Mouse (Mus musculus): Measurements from ENCODE around the gene Acvrl1.
"Not testable (repeated sequence)": the region's sequence is repeated elsewhere in the genome, so short reads cannot be mapped to it uniquely, and the experiment has no call there.

Gene Acvrl1

GRCm38 (mm10) chr15:101107906-101108671 lies 20.2 kb upstream of the Acvrl1 start:
- DNase-seq (ENCODE audit: low read depth, low spot score) = no peak

GRCm38 (mm10) chr15:101113176-101113575 lies 15.1 kb upstream of the Acvrl1 start:
- no peak for DNase-seq (ENCODE audit: low read depth, low spot score)

GRCm38 (mm10) chr15:101113778-101114177 lies 14.5 kb upstream of the Acvrl1 start:
- not testable (repeated sequence) for DNase-seq (ENCODE audit: low read depth, low spot score)

DNA sequence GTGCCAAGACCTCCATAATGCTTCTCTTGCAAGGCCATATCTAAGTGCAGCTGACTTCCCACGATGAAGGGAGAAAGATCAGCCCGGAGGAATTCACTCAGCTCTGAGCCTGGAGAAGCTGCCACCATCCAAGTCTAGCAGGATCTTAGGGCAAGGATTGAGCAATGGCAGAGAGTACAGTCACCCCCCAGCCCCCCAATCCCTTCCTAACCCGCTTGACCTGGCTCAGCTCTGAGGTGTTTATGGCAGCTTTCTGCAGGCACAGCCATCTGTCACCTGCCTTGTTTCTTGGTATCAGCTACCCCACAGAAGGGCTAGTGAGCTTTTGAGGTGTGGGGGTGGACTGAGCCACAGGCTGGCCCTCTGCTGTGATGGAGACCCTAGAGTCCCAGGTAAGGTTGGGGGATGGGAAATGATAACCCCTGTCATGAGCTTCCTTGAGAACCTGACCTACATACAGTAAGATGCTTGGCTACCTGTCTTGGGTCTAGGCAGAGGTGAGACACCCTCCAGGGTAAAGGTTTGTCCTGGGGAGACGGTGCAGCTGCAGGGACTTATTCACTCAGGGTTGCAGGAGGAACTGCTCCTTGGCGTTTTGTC lies 12.7 kb upstream of the Acvrl1 start, which contains the start of gene Ankrd33:
Gene Ankrd33 (plus strand): TSS at position 245 of the 600 bp plus-strand sequence.
- no peak for DNase-seq (ENCODE audit: low read depth, low spot score)

GRCm38 (mm10) chr15:101118399-101119125 lies 9.8 kb upstream of the Acvrl1 start:
- no peak for DNase-seq (ENCODE audit: low read depth, low spot score)

- no peak for DNase-seq (ENCODE audit: low read depth, low spot score)
Measured at GRCm38 (mm10) chr15:101121411-101122289, 6.7 kb upstream of the Acvrl1 start.

- no peak for DNase-seq (ENCODE audit: low read depth, low spot score)
Measured at GRCm38 (mm10) chr15:101122290-101122589, 6.1 kb upstream of the Acvrl1 start.

DNA sequence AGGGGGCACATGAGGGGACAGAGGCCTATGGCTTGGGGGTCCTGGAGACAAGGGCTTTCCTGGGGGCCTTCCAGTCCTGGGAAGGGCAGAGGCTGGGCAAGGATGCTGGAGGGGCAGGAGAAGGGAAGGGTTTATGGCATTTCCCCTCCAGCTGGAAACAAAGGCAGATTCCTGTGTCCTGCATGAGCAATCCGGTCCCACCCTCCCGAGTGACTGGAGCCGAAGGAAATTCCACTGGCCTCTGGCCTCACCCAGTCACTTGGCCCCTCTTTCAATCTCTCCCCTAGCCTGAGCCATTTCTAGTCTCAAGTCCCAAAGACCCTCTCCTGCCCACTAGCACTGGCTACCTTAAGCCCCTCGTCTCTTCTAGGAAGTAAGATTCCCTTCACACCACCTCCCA lies 5.1 kb upstream of the Acvrl1 start:
- no peak for DNase-seq (ENCODE audit: low read depth, low spot score)

- DNase-seq (ENCODE audit: low read depth, low spot score) = no peak
Measured at GRCm38 (mm10) chr15:101125561-101125960, 2.8 kb upstream of the Acvrl1 start.

- DNase-seq (ENCODE audit: low read depth, low spot score) = no peak
Measured at GRCm38 (mm10) chr15:101126876-101127544, 1.3 kb upstream of the Acvrl1 start.

DNA sequence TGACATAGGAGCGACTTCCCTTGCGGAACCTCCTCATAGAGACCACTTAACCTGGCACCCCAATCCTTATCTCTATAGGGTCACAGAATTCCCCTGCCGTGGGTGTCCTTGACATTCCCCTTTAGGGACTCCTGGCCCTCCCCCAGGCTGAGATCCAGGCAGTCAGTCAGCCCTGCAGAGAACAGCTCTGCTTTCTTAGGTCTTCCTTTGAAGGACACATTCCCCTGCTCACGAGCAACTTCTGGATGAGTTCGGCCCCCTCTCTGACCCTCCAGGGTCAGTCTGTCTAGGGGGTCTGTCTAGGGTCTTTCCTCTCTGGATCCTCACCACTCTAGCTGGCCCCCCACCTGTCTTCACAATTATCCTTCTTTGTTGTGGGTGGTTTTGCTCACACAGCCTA lies 1.1 kb downstream of the Acvrl1 start:
- no peak for DNase-seq (ENCODE audit: low read depth, low spot score)

- no peak for DNase-seq (ENCODE audit: low read depth, low spot score)
Measured at GRCm38 (mm10) chr15:101131498-101131897, 3.2 kb downstream of the Acvrl1 start.

DNA sequence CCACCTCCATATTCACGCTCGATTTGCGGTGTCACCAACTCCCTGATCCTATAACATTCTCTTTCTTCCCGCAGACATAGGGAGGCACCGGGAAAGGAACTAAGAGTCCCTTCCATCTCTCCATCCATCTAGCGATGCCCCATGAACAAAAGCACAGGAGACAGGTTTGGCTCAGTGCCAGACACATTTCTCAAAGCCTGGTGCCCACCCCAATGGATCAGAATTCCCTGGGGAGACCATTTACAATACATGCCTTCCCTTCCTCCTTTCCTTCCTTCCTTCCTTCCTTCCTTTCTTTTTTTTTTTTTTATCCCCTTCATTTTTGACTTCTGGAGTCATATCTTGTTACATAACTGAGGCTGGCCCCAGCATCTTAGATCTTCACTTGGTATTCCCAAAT lies 3.7 kb downstream of the Acvrl1 start:
- no peak for DNase-seq (ENCODE audit: low read depth, low spot score)

DNA sequence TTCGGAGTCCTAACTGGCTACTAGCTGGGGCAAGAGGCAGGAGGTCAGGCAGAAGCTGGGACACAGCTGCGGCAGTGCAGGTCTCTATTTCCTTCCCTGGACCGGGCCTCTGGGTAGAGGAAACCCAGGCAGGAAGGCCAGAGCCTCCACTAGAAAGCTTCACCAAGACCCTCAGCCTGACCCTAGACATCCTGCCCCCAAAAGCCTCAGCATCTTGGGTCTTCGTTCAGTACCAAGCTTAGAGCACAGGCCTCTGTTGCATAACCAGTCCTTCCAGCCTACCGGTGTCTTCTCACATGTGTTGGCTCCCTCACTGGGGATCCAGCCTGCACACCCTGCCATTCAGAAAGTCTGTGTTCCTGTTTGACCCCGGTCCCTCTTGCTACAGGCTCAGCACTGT lies 4.4 kb downstream of the Acvrl1 start:
- DNase-seq (ENCODE audit: low read depth, low spot score) = no peak

- DNase-seq (ENCODE audit: low read depth, low spot score) = no peak
Measured at GRCm38 (mm10) chr15:101133993-101134704, 5.8 kb downstream of the Acvrl1 start.

DNA sequence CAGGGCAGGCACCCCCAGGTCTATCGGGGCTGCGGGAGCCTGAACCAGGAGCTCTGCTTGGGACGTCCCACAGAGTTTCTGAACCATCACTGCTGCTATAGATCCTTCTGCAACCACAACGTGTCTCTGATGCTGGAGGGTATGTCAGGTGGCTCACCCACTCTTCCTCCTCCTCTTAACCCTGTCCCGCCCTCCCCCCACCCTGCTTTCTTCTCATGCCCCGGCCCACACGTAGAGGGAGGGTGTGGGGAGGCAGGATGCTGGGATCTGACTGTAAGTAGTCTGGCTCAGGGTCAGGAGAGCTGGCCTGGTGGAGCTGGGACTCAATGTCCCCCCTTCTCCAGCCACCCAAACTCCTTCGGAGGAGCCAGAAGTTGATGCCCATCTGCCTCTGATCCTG lies 7.1 kb downstream of the Acvrl1 start:
- DNase-seq (ENCODE audit: low read depth, low spot score) = no peak

DNA sequence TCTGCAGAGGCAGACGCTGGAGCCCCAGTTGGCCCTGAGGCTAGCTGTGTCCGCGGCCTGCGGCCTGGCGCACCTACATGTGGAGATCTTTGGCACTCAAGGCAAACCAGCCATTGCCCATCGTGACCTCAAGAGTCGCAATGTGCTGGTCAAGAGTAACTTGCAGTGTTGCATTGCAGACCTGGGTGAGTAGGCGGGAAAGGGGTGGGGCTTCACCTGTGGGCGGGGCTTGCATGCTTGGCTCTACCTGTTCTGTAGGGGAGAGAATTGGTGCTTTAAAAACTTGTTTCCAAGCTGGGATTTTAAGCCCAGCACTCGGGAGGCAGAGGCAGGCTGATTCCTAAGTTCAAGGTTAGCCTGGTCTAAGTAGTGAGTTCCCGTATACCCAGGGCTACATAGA lies 9.1 kb downstream of the Acvrl1 start:
- DNase-seq (ENCODE audit: low read depth, low spot score) = no peak

DNA sequence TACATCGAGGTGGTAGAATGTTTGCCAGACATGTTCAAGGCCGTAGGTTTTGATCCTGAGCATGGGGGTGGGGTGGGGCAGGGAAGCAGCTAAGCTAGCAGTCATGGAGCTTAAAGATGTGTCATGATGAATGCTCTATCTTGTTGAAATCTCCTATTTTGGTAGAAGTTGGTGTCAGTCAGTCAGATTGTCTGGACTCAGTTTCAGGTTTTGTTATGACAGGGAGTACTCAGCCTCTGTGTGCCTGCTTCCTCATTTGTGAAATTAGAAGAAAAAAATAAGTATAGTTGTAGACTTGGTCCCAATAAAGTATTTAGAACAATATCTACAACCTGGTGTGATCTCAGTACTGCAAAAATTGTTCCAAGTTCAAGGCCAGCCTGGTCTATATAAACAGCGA lies 10.4 kb downstream of the Acvrl1 start:
- DNase-seq (ENCODE audit: low read depth, low spot score) = no peak

- no peak for DNase-seq (ENCODE audit: low read depth, low spot score)
Measured at GRCm38 (mm10) chr15:101139885-101140284, 11.6 kb downstream of the Acvrl1 start.

- DNase-seq (ENCODE audit: low read depth, low spot score) = no peak
Measured at GRCm38 (mm10) chr15:101140587-101140986, 12.3 kb downstream of the Acvrl1 start.

Measured in WW6 (cell line).